Mouse (Mus musculus) thymus, adult 18-20 months (tissue): ENCODE measurements around the gene Ccdc142.
A peak's percentile ranks its signal among the peaks of the same experiment; 100 is the strongest.

ENCODE experiments used
- DNase-seq, 2 experiments: peaks; one replicate each; pipeline ENCODE4 v3.0.0; 2022; ENCODE audit warnings: mixed read lengths in 2 of 2

Gene Ccdc142

DNA sequence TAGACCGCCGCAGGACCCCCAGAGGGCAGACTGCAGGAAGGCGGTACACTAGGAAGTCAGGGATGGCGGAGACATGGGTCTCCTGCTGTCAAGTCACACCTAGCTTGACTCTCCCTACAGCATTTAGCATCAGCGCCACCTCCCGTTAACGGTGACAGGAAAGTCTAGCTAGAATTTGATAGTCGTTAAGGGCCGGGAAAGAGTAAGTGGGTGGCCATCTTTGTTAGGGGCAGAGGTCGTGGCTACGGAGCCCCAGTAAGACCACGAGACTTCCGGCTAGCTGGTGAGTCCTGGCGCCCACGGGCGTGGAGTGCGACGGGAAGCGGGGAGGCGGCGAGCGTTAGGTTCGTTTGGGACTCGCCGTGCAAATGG lies at the start of gene Ccdc142, which contains the start of gene Gm42688:
Gene Ccdc142, plus strand, starts transcription at position 286 of the 372 bp plus-strand sequence.
Gene Gm42688, plus strand, starts transcription at position 302 of the 372 bp plus-strand sequence.
- DNase-seq = peak; percentile 83 to 95

DNA sequence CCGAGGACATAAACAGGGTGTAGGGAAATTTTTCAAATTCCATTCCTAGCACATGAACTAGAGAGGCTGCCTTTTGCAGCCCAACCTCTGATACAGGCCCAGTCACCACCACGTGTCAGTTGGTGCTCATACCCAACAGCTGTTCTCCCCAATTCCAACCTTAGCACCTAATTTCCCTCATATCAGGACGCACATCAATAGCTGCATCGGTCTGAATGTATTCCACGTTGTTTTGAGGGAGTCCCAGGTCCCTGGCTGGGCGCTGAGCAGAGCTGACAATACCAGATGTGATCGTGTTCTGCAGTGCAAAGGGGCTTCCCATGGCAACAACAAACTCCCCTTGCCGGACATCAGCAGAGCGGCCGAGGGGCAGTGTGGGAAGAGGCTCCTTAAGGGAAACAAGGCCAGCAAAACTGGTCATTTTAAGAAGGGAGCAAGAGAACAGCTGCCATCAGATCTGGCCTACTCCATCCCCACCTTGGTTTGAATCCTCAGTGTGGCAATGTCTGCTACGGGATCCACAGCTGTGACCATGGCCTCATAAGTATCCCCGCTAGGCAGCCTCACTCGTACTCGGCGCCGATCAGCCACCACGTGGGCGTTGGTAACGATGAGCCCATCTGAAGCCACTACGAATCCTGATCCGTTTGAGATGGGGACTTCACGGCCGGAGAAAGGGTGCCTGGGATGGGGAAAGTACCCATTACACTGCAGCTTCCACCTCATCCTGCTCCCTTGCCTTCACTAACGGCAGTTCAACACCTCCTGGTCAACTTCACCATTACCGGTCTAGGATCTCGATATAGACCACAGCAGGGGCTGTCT lies 48.1 kb upstream of the Ccdc142 start:
- no peak for DNase-seq

DNA sequence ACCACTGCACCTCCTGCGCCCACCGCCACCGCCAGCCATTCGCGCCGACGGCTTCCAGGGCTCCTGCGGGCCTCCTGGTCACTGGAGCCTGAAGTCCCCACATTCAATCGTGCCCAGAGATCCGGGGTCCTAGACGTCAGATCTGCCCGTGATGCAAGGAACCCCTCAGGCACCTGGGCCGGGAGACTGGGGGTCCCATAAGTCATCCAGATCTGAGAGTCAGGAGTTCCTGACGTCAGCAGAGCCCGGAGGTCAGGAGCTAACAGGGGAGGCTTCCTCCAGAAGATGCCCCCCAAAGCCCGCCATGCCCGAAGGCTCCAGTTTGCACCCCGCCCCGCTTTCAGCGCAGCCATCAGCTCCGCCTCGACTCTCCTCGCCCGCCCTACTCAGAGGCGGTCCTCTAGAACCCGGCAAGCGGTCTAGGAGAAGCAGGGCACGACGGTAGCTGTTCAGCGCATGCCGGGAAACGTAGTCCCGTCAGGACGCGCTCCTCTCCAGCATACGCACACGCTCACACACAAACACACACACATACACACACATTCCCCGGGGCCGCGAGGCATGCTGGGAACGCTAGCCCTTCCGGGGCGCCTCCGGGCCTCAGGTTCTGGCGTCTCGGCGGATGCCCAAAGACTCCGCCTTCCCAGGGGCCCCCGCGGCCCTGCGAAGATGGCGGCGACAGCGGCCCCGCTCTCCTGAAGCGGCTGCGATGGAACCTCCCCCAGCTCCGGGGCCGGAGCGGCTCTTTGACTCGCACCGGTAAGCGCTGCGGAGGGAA lies 47.1 kb upstream of the Ccdc142 start, which contains the start of gene Aup1:
Gene Aup1, plus strand, starts transcription at position 448 of the 778 bp plus-strand sequence.
- DNase-seq = peak; percentile 94 to 97

DNA sequence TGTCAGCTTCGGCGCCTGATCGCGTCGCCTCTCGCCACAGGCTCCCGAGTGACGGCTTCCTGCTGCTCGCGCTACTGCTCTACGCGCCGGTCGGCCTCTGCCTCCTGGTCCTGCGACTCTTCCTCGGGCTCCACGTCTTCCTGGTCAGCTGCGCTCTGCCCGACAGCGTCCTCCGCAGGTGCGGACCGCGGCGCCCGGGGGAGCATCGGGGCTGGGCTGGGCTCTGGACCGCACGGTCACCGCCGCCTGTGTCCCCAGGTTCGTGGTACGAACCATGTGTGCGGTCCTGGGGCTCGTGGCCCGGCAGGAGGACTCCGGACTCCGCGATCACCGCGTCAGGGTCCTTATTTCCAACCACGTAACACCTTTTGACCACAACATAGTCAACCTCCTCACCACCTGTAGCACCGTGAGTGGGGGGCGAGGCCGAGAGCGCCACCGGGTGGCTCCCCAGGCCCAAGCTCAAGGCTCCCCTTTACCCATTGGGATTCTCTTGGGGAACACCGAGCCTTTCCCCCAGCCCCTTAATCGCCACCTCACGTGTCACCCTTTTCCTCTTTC lies 46.5 kb upstream of the Ccdc142 start, which contains the start of gene Htra2:
Gene Htra2, minus strand, starts transcription at position 403 of the 561 bp plus-strand sequence.
- peak in 1 of 2 experiments; percentile 63 for DNase-seq

DNA sequence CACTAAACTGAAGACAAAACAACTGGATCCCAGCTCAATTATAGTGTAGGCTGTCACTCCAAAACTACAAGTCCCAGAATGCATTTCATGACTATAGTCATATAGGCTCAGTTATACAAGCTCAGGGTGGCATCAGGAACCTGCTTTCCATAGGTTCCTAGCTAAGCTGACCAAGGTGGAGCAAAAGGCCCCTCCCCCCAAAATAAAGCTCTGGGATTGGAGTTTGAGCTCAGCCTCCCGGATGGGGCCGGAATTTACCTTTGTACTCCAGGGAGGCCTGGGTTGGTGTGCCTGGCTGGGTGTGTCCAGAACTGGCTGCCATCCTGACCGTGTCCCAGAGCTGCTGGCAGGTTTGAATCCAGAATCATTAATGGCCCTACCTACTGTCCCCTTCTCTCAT lies 43.6 kb upstream of the Ccdc142 start, which contains the start of gene Dqx1:
Gene Dqx1, plus strand, starts transcription at position 55 of the 400 bp plus-strand sequence.
- DNase-seq = no peak

DNA sequence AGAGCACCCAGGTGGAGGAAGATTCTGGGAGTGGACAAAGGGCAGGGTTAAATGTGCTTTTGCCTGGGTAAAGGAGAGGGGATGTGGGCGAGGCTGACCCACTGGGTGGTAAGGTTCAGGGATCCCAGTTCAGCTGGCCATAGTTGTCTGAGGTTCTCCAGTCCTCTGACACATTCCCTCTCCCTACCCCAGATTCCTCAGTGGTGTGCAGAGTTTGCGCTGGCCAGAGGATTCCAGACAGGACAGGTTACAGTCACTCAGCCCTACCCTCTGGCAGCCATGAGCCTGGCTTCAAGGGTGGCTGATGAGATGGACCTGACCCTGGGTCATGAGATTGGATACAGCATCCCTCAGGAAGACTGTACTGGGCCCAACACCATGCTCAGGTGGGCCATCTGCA lies 42.7 kb upstream of the Ccdc142 start:
- no peak for DNase-seq

DNA sequence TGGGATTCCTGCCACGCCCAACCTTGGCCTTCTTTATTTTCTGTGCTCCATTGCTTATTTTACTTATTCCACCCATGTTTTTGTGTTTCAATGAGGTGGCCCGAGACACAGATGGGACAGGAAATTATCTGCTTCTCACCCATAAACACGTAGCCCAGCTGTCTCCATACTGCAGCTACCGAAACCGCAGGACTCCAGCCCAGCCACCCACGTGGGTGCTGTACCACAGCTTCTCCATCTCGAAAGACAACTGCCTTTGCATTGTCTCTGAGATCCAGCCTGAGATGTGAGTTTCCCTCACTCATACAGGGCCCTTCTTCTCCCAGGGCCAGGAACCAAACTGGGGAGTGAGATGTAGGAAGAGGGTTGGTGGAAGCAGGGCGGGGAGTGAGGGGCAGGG lies 35.4 kb upstream of the Ccdc142 start:
- no peak for DNase-seq

DNA sequence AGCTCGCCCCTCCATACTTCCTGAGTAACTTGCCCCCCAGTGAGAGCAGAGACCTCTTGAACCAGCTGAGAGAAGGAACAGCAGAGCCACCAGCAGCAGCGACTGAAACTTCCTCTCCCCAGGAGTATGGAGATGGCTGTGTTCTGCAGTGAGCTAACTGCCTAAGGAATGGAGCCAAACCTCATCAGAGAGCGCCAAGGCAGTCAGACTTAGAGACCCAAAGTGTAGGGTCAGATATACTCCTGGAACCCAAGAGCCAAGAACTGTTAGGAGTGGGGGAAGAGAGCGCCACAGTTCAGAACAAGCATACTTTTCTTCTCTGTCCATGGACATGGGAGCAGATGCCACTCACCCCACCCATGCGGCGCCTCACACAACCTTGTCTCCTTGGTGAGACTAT lies 35.0 kb upstream of the Ccdc142 start:
- DNase-seq = no peak

DNA sequence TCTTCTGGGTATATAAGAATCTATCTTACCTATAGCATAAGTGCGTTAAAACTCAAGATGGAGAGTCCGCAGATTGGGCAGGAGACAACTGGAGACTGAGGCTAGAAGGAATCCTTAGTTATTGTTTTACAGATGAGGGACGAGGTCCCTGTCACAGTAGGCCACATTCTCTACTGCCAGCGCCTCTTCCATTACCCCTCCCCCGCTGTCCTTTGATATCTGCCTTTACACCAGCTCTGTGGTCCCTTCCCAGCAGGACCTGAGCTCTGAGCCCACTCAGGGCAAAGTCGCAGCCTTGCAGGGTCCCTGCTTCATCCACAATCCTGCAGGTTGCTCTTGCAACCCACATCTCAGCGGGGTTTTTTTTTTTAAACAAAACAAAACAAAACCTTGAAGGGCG lies 33.2 kb upstream of the Ccdc142 start:
- no peak for DNase-seq

DNA sequence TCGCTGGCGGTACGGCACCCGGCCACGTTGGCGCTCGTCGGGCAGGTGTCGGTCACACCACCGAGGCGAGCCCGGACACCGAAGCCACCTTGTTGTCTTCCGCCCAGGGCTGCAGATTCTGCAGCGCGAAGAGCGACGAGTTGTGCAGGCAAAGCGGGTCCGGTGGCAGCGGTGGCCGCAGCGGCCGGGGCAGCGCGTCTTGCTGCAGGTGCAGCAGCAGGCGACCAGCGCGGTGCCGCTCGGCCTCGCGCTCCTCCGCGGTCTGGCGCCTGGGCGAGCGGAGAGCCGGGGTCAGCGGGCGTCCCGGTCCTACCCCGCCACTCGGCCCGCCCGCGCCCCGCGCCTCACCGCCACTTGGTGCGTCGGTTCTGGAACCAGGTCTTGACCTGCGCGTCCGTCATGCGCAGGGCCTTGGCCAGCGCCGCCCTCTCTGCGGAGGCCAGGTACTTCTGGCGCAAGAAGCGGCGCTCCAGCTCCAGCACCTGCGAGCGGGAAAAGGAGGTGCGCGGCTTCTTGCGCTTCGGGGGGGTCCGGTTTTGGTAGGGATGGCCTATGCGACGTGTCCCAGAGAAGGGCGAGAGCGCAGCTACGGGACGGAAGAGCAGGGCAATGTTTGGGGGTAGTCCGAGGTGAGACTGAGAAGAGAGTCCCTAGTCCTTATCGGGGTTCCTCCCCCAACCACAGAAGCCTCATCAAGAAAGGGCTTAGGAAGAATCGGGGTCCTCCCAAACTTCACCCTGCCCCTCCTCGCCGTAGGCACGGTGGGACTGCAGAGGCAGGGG lies 32.5 kb upstream of the Ccdc142 start:
- no peak for DNase-seq

DNA sequence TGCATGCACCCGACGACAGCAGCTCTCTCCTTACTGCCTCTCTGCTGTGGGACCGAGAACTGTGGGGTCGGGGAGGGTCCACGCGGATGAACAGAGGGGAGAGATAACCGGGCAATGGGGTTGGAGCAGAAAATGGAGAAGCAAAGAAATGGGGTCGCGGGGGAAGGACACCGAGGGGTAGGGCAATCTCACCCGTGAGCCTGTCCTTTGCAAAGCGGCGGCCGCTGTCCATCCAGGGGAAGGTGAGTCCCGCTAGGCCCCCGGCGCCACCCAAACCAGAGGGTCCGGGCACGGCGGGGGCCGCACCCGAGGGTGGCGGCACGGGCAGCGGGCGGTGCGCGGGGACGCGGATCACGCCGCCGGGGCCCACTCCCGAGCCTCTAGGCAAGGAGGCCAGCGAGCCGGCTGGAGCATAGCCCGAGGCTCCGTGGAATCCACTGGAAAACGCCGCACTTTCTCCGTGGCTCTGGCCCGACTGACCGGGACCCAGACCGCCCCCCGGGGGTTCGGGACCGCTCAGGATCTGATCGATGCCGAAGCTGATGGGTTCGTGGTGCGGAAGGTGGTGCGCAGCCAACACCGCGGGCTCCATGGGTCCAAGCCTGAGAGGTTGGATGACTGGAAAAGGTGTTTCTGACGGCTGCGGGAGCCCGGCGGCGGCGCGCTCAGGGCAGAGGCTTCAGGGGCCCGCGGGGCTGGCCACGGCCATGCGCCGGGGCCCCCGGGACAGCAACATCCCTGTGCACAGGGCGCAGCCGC lies 31.7 kb upstream of the Ccdc142 start:
- no peak for DNase-seq

DNA sequence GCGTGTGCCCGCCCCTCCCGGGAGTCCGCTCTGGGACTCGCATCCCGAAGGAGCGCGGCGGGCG lies 31.3 kb upstream of the Ccdc142 start, which contains the start of gene Tlx2:
Gene Tlx2, minus strand, starts transcription at position 47 of the 64 bp plus-strand sequence.
- no peak for DNase-seq

DNA sequence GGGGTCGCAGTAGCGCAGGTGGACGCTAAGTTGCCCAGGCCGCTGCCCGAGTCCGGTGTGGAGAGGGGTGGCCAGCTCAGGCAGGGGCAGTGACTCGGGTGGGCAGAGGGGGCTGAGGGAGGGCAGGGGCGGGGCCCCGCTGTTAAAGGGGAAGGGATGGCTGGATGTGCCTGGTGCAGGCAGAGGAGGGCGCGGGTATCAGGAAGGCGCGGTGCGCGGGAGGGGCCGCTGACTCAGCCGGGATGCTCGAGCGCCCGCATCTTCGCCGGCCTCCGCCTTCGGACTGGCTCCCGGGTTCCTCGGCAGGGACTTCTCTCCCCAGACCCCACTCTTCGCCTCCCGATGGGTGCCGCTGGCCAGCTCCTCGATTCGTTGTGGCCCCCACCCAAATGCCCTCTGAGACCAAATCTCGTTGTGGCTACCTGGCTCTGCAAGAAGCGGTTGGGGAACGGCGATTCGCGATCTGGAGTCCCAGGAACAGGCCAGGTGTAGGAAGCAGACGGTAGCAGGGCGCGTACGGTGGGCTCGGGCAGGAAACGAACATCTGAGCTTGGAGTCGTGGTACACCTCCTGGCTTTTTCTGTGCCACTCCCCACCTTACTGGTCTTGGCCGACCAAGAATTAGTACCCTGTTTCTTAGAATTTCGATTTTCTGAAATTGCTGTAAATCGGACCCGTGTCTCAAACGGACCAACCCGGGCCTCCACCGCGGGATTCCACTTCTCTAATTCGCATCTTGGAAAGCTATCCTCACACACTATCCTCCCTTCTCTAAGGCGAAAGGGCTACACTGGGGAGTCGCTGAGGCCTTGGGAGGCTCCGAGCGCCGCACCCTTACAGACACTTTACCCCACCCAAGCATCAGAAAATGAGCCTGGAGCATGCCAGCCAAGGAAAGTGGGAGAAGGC lies 30.8 kb upstream of the Ccdc142 start:
- no peak for DNase-seq

DNA sequence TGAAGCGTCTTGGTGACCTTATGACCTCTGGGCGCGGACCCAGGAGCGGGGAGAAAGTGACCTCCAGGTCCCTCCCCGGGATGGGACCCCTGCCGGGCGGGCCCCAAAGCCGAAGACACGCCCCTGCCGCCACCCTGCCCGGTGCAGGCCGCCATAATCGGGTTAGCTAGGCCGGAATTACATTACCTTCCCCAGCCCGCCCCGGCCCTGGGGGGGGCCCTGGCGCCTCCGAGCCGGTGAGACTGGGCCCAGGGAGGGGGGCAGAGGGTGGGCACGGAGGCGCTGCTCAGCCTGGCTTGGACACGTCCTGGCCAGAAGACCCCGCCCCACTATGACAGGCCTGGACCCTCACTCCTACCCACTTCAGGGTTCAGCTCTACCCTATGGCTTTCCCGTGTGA lies 30.2 kb upstream of the Ccdc142 start:
- DNase-seq = no peak

DNA sequence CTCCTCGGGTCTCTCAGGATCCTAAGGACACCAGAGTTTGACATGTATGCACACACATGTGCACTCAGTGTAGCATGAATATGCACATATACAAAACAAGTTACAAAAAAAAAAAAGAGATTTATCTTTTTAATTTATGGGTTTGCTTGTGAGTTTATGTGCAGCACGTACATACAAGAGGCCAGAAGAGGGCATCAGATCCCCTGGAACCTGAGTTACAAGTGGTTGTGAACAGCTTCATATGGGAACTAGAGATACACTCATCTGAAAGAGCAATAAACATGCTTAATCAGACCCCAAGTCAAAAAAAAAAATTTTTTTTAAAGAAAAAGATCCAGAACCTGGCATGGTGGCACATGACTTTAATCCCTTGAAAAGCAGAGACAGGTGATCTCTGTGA lies 26.4 kb upstream of the Ccdc142 start:
- DNase-seq = no peak

DNA sequence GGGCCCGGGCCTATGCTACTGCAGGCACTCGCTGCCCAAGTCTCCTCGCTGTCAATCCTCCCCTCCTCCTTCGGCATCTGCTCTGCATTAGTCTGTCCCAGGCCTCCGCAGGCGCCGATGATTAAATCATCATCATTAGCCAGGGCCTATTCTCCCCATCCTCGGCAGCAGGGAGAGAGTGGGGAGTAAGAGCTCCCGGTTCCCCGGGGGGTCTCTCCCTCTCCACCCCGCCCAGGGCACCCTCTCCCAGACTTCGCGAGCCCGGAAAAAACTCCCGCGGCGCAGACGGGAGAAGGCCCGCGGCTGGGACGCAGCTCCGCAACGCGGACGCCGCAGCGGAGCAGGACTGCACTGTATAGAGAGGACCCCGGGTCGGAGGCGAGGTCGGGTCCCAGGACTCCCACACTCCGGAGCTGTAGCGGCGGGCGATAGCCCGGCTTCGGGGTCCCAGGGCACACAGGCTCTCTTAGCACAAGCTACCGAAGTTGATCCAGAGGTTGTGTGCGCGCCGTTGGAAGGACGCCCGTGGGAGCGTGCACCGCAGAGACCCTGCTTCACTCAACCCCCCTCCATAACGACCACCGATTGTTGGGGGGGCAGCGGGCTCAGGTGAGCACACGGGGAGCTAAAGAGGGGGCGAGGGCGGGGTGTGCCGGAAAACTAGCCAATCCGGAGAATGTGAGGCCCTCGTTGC lies 23.6 kb upstream of the Ccdc142 start, which contains the start of gene Pcgf1:
Gene Pcgf1, plus strand, starts transcription at position 240 of the 694 bp plus-strand sequence.
- no peak for DNase-seq

DNA sequence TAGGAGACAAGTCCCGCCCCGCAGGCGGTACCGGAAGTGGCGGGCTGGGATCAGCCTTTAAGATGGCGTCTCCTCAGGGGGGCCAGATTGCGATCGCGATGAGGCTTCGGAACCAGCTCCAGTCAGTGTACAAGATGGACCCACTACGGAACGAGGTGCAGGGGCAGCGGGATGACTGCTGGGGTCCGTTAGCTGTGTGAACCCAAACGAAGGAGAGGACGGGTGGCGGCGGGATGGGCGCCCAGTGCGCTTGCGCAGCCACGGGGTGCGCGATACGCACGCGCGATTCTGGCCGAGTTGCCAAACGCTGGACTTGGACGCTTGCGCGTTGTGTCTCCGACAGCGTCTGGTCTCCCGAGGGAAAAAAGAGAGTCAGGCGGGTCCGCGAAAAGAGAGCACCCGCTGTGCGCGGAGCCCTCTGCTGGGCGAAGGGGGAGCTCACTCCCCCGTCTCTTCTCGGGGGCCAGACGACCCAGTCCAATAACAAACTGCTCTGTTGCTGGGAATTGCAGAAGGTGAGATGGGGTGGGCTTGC lies 23.0 kb upstream of the Ccdc142 start:
- peak; percentile 95 to 97 for DNase-seq

DNA sequence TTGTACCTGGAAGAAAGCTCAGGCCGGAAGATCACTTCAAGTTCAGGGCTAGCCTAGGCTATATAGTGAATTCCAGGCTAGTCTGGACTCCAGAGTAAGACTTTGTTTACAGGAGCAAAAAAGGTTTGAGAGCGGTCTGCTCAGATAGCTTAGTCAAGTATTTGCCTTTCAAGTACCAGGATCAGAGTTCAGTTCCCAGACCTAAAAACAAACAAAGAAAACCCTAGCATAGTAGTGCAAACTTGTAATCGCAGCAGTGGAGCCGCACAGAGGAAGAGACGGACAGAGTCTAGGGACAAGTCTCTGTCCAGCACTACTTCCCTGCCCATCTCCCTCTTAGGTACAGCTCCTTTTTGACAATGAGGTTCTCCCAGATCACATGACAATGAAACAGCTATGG lies 21.2 kb upstream of the Ccdc142 start:
- no peak for DNase-seq

DNA sequence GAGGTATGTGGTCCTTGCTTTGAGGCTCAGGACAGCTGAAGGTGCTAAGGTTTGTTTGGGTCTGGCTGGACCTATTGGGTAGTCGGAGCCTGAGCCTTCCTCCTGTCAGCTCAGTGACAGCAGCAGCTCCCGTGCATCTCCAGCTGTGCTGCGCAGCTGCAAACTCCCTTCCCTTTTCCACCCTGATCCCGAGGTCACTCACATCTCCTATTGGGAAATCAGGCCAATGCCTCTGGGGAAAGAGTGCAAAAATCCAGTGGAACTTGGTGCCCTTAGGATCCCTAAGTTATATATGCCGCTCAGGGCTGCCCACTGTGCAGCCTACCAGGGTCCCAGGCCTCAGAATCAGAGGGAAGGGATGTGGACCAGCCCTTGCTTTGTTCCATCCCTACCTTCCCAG lies 17.9 kb upstream of the Ccdc142 start:
- no peak for DNase-seq

DNA sequence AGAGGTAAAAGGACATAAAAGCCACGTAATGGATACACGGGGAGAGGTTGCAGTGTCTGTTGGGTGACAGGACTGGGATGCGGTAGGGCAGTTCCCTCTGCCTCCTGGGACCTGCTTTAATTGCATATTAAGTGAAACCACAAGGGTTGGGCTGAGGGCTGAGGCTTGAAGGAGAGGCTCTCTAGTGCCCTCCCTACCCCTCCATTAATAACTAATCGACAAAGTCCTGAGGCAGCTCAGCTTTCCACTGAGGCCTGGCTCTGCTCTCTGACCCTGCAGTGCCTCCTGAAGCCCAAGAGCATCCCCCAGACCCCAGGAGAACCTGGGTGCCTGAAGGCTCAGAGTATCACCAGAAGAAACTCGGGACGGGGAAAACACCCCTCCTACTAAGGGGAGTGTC lies 16.9 kb upstream of the Ccdc142 start:
- no peak for DNase-seq
